Mouse (Mus musculus) urinary bladder, postnatal 36 days (tissue): Measurements from ENCODE around the gene Comt.

Experiments
- DNase-seq, 2 experiments: peaks; one replicate each; pipeline ENCODE4 v3.0.0; 2022; ENCODE audit warnings: low spot score in 2 of 2, mixed read lengths in 1 of 2

The Comt gene

GRCm38 (mm10) chr16:18433341-18433920 is 6.8 kb upstream of the Comt start:
- no peak for DNase-seq

GRCm38 (mm10) chr16:18430641-18431212 is 4.1 kb upstream of the Comt start:
- no peak for DNase-seq

GRCm38 (mm10) chr16:18429641-18430040 is 3.0 kb upstream of the Comt start:
- no peak for DNase-seq

- no peak for DNase-seq
These were observed 1.9 kb upstream of the Comt start for GRCm38 (mm10) chr16:18428516-18429042.

- no peak for DNase-seq
These were observed 1.4 kb upstream of the Comt start for GRCm38 (mm10) chr16:18428011-18428515.

GRCm38 (mm10) chr16:18426215-18426791 is 349 bp downstream of the Comt start, which contains the start of gene Txnrd2:
TSS of gene Txnrd2 (plus strand) at chr16:18426384.
- peak; percentile 81 to 87 for DNase-seq

- DNase-seq = no peak
These were observed 1.0 kb downstream of the Comt start for GRCm38 (mm10) chr16:18425475-18426214.

- DNase-seq = no peak
These were observed 2.1 kb downstream of the Comt start for GRCm38 (mm10) chr16:18424364-18425045.

- no peak for DNase-seq
These were observed 2.8 kb downstream of the Comt start for GRCm38 (mm10) chr16:18423915-18424265.

GRCm38 (mm10) chr16:18423203-18423914 is 3.3 kb downstream of the Comt start:
- no peak for DNase-seq

GRCm38 (mm10) chr16:18420571-18420970 is 6.1 kb downstream of the Comt start:
- DNase-seq = no peak

- no peak for DNase-seq
These were observed 7.0 kb downstream of the Comt start for GRCm38 (mm10) chr16:18419603-18420026.

- no peak for DNase-seq
These were observed 7.7 kb downstream of the Comt start for GRCm38 (mm10) chr16:18418756-18419602.

GRCm38 (mm10) chr16:18417491-18417890 is 9.2 kb downstream of the Comt start:
- DNase-seq = no peak

- no peak for DNase-seq
These were observed 9.8 kb downstream of the Comt start for GRCm38 (mm10) chr16:18416837-18417236.

GRCm38 (mm10) chr16:18416094-18416761 is 10.4 kb downstream of the Comt start:
- DNase-seq = peak; percentile 62 to 68

- no peak for DNase-seq
These were observed 13.4 kb downstream of the Comt start for GRCm38 (mm10) chr16:18413032-18413816.

GRCm38 (mm10) chr16:18411802-18412476 is 14.7 kb downstream of the Comt start:
- DNase-seq = peak in 1 of 2 experiments; percentile 57
